Mouse (Mus musculus): Measurements from ENCODE around the gene Trp53rka.
"Not testable (repeated sequence)": the region's sequence is repeated elsewhere in the genome, so short reads cannot be mapped to it uniquely, and the experiment has no call there.

GRCm38 (mm10) chr2:165510914-165511458, 17.9 kb upstream of the Trp53rka start:
- TF ChIP-seq TAL1, GATA1 (IDR thresholded peaks at IDR 0.05; ENCODE audit: low read length): not testable (repeated sequence)

Data from erythroblast, embryonic 14.5 days (primary cell).